Mouse (Mus musculus): ENCODE results near the gene Mcm7. TPM values are rescaled to one million over a fixed set of nuclear protein-coding genes. Genes with fewer than 3 reads are reported as not detected.

The Mcm7 gene
- polyA plus RNA-seq, 1 experiment = 23.0 TPM

DNA sequence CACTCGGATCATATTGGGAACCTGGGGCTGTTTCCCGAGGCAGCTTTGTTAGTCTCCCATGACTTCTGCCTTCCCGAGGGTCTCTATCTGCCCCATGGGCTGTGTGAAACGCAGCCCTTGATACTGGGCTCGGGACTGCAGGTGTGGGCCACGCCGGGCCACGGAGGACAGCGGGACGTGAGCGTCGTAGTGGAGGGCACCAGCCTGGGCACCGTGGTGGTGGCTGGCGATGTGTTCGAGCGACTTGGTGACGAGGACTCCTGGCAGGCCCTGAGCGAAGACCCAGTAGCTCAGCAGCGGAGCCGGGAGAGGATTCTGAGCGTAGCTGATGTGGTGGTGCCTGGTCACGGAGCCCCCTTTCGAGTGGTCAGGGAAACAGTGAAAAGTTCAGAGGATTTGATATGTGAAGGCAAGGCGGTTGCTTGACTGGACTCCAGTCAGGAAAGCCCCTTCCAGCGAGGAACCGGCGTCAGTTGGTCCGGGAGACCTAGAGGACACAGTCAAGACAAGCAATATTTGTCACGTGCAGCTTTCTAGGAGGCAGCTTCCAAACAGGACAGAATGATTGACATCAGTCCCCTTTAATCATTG is 22.6 kb upstream of the Mcm7 start:
- H3K4me1 ChIP-seq (ENCODE audit: control insufficient read depth, insufficient read depth, low read length) = no peaks in the 10 kb centered on the region
- peak overlapping the region; percentile 99 for H3K27ac ChIP-seq (ENCODE audit: insufficient read depth, low read length)
- no peak for TF ChIP-seq CTCF (IDR thresholded peaks at IDR 0.05; ENCODE audit: borderline replicate concordance, insufficient read depth, low read depth, low read length)
- TF ChIP-seq POLR2A (IDR thresholded peaks at IDR 0.05; ENCODE audit: borderline replicate concordance, insufficient read depth, low read length) = no peak
- DNase-seq = peak in 1 of 2 experiments; percentile 49
- peak overlapping the region; percentile 98 for H3K4me3 ChIP-seq (replicated peaks; ENCODE audit: insufficient read depth, low read depth, low read length)
- 1% methylated on average over 29 of the region's 29 CpGs for WGBS
- no peaks in the 10 kb centered on the region for H3K27me3 ChIP-seq (ENCODE audit: control insufficient read depth, insufficient read depth, low read length)

DNA sequence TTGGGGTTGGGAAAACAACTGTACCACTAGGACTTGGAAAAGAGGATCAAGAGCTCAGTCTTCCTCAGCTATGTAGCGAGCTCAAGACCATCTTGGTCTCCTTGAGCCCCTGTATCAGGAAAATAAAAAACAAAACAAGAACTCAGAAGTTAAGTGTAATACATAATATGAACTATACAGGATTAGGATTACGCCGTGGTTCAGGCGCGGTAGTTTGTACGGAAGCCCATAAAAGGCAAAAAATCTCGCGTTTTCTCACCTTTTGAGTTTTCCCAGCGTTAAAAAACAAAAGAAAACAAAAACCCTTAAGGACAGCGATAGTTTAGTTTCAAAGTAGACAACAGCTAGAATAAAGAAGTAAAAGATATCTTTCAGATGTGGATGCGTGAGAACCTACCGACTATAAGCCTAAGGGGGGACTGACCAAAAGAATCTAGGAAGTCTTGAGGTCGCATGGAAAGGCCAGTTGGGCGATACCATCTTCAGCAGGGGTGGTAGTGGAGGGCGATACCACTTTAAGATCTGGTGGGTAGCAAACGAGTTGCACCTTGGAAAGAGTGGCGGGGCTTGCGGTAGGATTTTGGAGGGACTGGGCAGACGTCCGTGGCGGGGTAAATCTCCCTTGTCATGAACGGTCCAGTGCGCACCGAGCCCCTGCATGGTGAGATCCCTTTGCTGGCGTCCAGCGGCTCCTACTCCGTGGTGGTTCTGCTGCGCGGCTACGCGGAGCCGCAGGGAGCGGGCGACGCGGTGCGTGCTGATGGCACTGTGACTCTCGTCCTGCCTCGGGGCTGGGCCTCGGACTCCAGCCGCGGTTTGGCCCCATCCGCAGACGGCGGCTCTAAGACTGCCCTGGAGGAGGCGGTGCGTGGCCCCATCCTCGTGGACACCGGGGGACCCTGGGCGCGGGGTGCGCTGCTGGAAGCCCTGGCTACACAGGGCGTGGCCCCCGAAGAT is 21.8 kb upstream of the Mcm7 start, which contains the start of gene Mblac1:
Gene Mblac1 (plus strand): TSS at position 544 of the 957 bp plus-strand sequence.
- WGBS = 4% methylated on average over 54 of the region's 54 CpGs
- TF ChIP-seq CTCF (IDR thresholded peaks at IDR 0.05; ENCODE audit: borderline replicate concordance, insufficient read depth, low read depth, low read length) (no peak), POLR2A (IDR thresholded peaks at IDR 0.05; ENCODE audit: borderline replicate concordance, insufficient read depth, low read length) (peak; percentile 66)
- peak within 1 kb of the TSS; percentile 98 for H3K4me3 ChIP-seq (replicated peaks; ENCODE audit: insufficient read depth, low read depth, low read length)
- peak within 1 kb of the TSS; percentile 99 for H3K27ac ChIP-seq (ENCODE audit: insufficient read depth, low read length)
- no peaks in the 10 kb centered on the region for H3K4me1 ChIP-seq (ENCODE audit: control insufficient read depth, insufficient read depth, low read length)
- DNase-seq = peak; percentile 90 to 93
- no peaks in the 10 kb centered on the region for H3K27me3 ChIP-seq (ENCODE audit: control insufficient read depth, insufficient read depth, low read length)

DNA sequence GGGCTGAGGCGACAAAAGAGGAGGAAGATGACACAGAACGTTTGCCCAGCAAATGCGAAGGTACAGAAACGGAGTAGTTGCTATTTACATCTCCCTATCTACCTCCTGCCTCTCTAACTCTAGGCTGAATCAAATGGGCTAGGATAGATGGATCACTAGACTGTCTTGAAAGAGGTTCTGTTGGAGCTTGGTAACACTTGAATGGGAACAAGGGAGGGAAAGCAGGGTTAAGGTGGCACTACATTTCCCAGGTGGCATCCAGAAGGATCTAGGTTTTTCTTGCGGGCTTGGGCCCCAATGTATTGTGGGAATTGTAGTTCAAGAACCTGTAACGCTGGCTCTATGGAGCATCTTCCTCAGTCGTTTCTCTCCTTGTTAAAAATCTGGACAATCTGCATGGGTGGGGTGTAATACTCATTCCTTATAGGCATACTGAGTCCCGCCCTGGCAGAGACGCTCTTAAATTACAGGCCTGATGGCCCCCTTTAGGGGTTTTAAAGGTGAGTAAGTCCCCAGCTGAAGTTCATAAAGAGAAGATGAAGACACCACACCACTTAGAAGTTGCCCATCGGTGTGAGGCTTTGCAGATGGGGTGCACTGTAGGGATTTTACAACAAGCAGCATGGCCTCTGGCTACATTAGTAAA is 15.6 kb upstream of the Mcm7 start:
- DNase-seq = peak; percentile 76 to 88
- Histone ChIP-seq H3K27me3 (ENCODE audit: control insufficient read depth, insufficient read depth, low read length) (no peaks in the 10 kb centered on the region), H3K4me1 (ENCODE audit: control insufficient read depth, insufficient read depth, low read length) (no peaks in the 10 kb centered on the region), H3K4me3 (replicated peaks; ENCODE audit: insufficient read depth, low read depth, low read length) (peak overlapping the region; percentile 98), H3K27ac (ENCODE audit: insufficient read depth, low read length) (peak overlapping the region; percentile 74)
- WGBS = 0% methylated on average over 10 of the region's 10 CpGs
- TF ChIP-seq POLR2A (IDR thresholded peaks at IDR 0.05; ENCODE audit: borderline replicate concordance, insufficient read depth, low read length) = no peak
- no peak for TF ChIP-seq CTCF (IDR thresholded peaks at IDR 0.05; ENCODE audit: borderline replicate concordance, insufficient read depth, low read depth, low read length)

DNA sequence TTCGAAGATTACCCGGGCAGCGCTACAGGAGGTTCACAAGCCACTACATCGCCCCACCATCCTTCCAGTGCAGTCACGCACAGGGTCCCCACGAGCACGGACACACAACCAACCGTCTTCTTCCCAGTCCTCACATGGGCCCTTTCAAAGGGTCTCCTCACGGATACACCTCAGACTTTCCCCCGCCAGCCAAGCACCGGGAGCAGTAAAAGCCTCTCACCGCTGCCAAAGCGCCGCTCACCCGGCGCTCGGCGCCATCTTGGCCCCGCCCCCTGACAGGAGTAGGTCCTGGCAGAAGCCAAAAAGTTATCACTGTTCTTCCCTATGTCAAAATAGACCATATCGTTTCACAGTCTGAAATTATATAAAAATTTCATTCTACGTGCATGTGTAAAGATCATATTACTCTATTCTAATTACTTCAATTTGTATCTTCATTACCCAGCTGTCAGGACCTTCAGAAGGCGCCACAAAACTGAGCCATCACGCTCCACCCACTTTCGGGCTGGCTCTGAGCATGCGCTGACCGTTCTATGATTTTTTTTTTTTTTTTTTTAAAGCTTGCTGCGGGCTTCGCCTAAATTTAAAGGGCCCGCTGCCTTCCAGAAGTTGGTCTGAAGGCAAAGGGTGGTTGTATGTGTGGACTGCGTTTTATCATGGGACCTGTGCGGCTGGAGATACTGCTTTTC is 14.9 kb upstream of the Mcm7 start, which contains the start of the genes Taf6 and Cnpy4:
Gene Taf6 (minus strand): TSS at position 502 of the 689 bp plus-strand sequence.
Gene Cnpy4 (plus strand): TSS at position 536 of the 689 bp plus-strand sequence.
- Histone ChIP-seq H3K27me3 (ENCODE audit: control insufficient read depth, insufficient read depth, low read length) (no peaks in the 10 kb centered on the region), H3K27ac (ENCODE audit: insufficient read depth, low read length) (peak within 1 kb of the TSS; percentile 74), H3K4me3 (replicated peaks; ENCODE audit: insufficient read depth, low read depth, low read length) (peak within 1 kb of the TSS; percentile 98), H3K4me1 (ENCODE audit: control insufficient read depth, insufficient read depth, low read length) (no peaks in the 10 kb centered on the region)
- peak; percentile 87 to 90 for DNase-seq
- no peak for TF ChIP-seq CTCF (IDR thresholded peaks at IDR 0.05; ENCODE audit: borderline replicate concordance, insufficient read depth, low read depth, low read length)
- TF ChIP-seq POLR2A (IDR thresholded peaks at IDR 0.05; ENCODE audit: borderline replicate concordance, insufficient read depth, low read length) = peak; percentile 91
- under 1% methylated on average over 31 of the region's 31 CpGs for WGBS

DNA sequence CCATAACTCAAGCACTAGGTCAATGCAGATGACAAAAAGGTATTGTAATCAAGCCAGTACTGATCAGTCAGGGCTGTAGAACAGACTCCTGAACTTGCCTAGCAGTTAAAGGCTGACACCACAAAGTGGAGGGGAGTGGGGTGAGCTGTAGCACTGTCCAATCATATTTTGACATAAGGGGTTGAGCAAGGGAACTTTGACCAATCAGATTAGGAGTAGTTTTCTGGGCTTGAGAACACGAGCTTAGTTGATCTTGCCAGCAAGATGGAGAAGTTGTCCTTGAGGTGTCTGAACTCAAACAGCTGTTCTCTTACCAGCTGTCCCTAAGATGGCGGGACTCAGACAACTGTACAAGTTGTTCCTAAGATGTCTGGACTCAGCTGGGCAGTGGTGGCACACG is 995 bp upstream of the Mcm7 start:
- TF ChIP-seq POLR2A (IDR thresholded peaks at IDR 0.05; ENCODE audit: borderline replicate concordance, insufficient read depth, low read length) (no peak), CTCF (IDR thresholded peaks at IDR 0.05; ENCODE audit: borderline replicate concordance, insufficient read depth, low read depth, low read length) (no peak)
- 71% methylated on average over 3 of the region's 3 CpGs for WGBS
- no peak overlapping the region for H3K4me3 ChIP-seq (replicated peaks; ENCODE audit: insufficient read depth, low read depth, low read length)
- H3K27me3 ChIP-seq (ENCODE audit: control insufficient read depth, insufficient read depth, low read length) = no peaks in the 10 kb centered on the region
- no peaks in the 10 kb centered on the region; the same call in 1 of the 2 replicates for H3K4me1 ChIP-seq (ENCODE audit: control insufficient read depth, insufficient read depth, low read length)
- DNase-seq = no peak
- no peak overlapping the region for H3K27ac ChIP-seq (ENCODE audit: insufficient read depth, low read length)

DNA sequence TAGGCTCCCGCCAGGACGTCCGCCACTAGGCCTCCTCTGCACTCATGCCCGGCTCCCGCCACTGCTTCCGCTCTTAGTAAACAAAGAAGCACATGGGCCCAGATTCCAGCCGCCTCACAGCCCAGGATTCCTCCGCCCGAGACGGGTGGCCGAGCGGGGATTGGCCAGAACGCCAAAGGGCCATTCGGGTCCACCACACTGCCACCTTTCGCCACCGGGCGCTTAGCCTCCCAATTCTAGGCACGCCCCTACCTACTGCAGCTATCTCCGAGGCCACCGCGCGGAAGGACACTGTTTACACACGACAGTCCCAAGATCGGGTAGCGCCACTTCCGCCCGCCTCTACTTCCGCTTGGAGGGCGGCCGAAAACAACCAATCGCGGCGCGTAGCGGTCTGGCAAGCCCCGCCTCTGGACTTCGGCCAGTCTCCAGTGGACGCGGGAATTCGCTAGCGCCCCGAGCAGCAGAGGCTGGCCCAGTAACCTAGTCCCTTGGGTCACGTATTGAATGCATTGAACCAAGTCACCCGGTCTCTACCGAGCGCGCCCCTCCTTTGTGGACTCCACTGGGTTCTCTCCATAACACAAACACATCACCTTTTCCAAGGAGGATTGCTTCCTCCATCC is 1.2 kb downstream of the Mcm7 start:
- WGBS = under 1% methylated on average over 47 of the region's 47 CpGs

More for the DNA sequence above, 1.2 kb downstream of the Mcm7 start:
- no peak for TF ChIP-seq CTCF (IDR thresholded peaks at IDR 0.05; ENCODE audit: borderline replicate concordance, insufficient read depth, low read depth, low read length)
- peak; percentile 31; the same call in 1 of the 2 replicates for TF ChIP-seq POLR2A (IDR thresholded peaks at IDR 0.05; ENCODE audit: borderline replicate concordance, insufficient read depth, low read length)
- DNase-seq = peak; percentile 97 to 98
- H3K27ac ChIP-seq (ENCODE audit: insufficient read depth, low read length) = no peak overlapping the region
- H3K27me3 ChIP-seq (ENCODE audit: control insufficient read depth, insufficient read depth, low read length) = no peaks in the 10 kb centered on the region
- H3K4me1 ChIP-seq (ENCODE audit: control insufficient read depth, insufficient read depth, low read length) = no peaks in the 10 kb centered on the region; the same call in 1 of the 2 replicates
- peak overlapping the region; percentile 79 for H3K4me3 ChIP-seq (replicated peaks; ENCODE audit: insufficient read depth, low read depth, low read length)
